Mouse (Mus musculus) liver, embryonic 14.5 days (tissue): ENCODE results near the gene Guca2b. TPM values are rescaled to one million over a fixed set of nuclear protein-coding genes. Genes with fewer than 3 reads are reported as not detected.

Experiments
- ATAC-seq: fragments of 200-750 bp; cut with Nextera tagmentation; 2 replicates; pipeline ENCODE4 v1.8.0; 2017; ENCODE audit warnings: moderate number of reproducible peaks, mild to moderate bottlenecking, moderate library complexity; ENCODE audit not compliant: insufficient read depth
- DNase-seq, 3 experiments: peaks; one replicate each; pipeline ENCODE4 v3.0.0-alpha.2; 2012 to 2013; ENCODE audit warnings: low read depth in 3 of 3, low spot score in 3 of 3
- H3K27ac ChIP-seq: fragments of 300-500 bp; sonication (generic); 2 replicates; pipeline ENCODE4 v1.5.1; 2014; ENCODE audit warnings: moderate library complexity, mild to moderate bottlenecking, control low read depth, inconsistent platforms
- H3K27me3 ChIP-seq: fragments of 300-500 bp; sonication (generic); 2 replicates; pipeline ENCODE4 v1.6.1; 2014; ENCODE audit warnings: mild to moderate bottlenecking, low read length, moderate library complexity; ENCODE audit not compliant: control insufficient read depth, insufficient read depth
- H3K36me3 ChIP-seq: fragments of 300-500 bp; sonication (generic); replicated peaks from 2 replicates; pipeline ENCODE4 v1.6.1; 2014; ENCODE audit warnings: low read depth; ENCODE audit not compliant: control insufficient read depth, insufficient read depth
- H3K4me1 ChIP-seq, 2 experiments: fragments of 200-500 bp in 1 of 2; fragments of 300-500 bp in 1 of 2; sonication (generic) in 1 of 2; replicated peaks; 2 replicates each; pipeline ENCODE4 v1.6.1; 2012 to 2014; ENCODE audit warnings: antibody characterized with exemption in 1 of 2, inconsistent platforms in 1 of 2, low read length in 1 of 2; ENCODE audit not compliant: control insufficient read depth in 2 of 2, insufficient read depth in 2 of 2
- H3K4me2 ChIP-seq: fragments of 300-500 bp; sonication (generic); 2 replicates; pipeline ENCODE4 v1.6.1; 2014; ENCODE audit warnings: low read depth, mild to moderate bottlenecking, control low read depth, moderate library complexity
- H3K4me3 ChIP-seq, 2 experiments: fragments of 200-500 bp in 1 of 2; fragments of 300-500 bp in 1 of 2; sonication (generic) in 1 of 2; 2 replicates each; pipeline ENCODE4 v1.5.1; 2012 to 2014; ENCODE audit warnings: low read depth in 2 of 2, low read length in 2 of 2, mild to moderate bottlenecking in 2 of 2, control low read depth in 1 of 2, inconsistent platforms in 1 of 2, moderate library complexity in 1 of 2; ENCODE audit not compliant: insufficient read depth in 1 of 2
- H3K9ac ChIP-seq: fragments of 300-500 bp; sonication (generic); replicated peaks from 2 replicates; pipeline ENCODE4 v1.6.1; 2014; ENCODE audit warnings: mild to moderate bottlenecking, control low read depth, moderate library complexity
- H3K9me3 ChIP-seq: fragments of 300-500 bp; sonication (generic); 2 replicates; pipeline ENCODE4 v1.6.1; 2016; ENCODE audit warnings: low read length, mixed read lengths; ENCODE audit not compliant: control insufficient read depth
- CTCF ChIP-seq: IDR thresholded peaks from 2 replicates; pipeline ENCODE4 v1.5.1; 2016; ENCODE audit warnings: antibody characterized with exemption, low read depth, control low read depth
- EP300 ChIP-seq: IDR thresholded peaks from 2 replicates; pipeline ENCODE4 v1.6.1; 2016; ENCODE audit warnings: antibody characterized with exemption, low read depth
- whole genome bisulfite sequencing: fragments of 180-500 bp; shearing (Covaris S2); extraction: QIAGEN DNeasy Blood & Tissue Kit; methylation state at CpG from one replicate; pipeline ENCODE4 v1.1.7; 2014; ENCODE audit not compliant: insufficient replicate concordance; 5-methylcytosine and 5-hydroxymethylcytosine counted together
- polyA plus RNA-seq, 2 experiments: library from polyadenylated mRNA; depleted of rRNA in 1 of 2; stranded (reverse) in 1 of 2; unstranded in 1 of 2; fragments of >200 nt; fragmentation: Nextera tagmentation in 1 of 2; extraction: Ambion mirVana in 1 of 2; gene quantifications; 2 replicates each; pipeline versions ENCODE4 v1.2.1 to v1.2.3; 2012 to 2014

Gene Guca2b
- polyA plus RNA-seq, 2 experiments: 0.12 TPM; not detected in 1

- H3K9ac ChIP-seq: no peak overlapping the region
- H3K27ac ChIP-seq: no peak overlapping the region
- TF ChIP-seq CTCF (no peak), EP300 (no peak)
- ATAC-seq: no peak
- no peaks in the 10 kb centered on the region for H3K4me1 ChIP-seq
- H3K36me3 ChIP-seq: no peaks in the 10 kb centered on the region
- H3K27me3 ChIP-seq: no peaks in the 10 kb centered on the region
- no peaks in the 10 kb centered on the region for H3K9me3 ChIP-seq
- no peak overlapping the region for H3K4me2 ChIP-seq
- DNase-seq: no peak
- 53% methylated on average over 2 of the region's 2 CpGs for WGBS
- H3K4me3 ChIP-seq: no peak overlapping the region
Measured at GRCm38 (mm10) chr4:119698339-119698738, 39.6 kb upstream of the Guca2b start.

- H3K27ac ChIP-seq: no peak overlapping the region
- no peaks in the 10 kb centered on the region for H3K36me3 ChIP-seq
- no peaks in the 10 kb centered on the region for H3K27me3 ChIP-seq
- ATAC-seq: no peak
- no peaks in the 10 kb centered on the region for H3K4me1 ChIP-seq
- no peak overlapping the region for H3K4me2 ChIP-seq
- H3K4me3 ChIP-seq: no peak overlapping the region
- H3K9ac ChIP-seq: no peak overlapping the region
- H3K9me3 ChIP-seq: no peaks in the 10 kb centered on the region
- DNase-seq: no peak
- 68% methylated on average over 2 of the region's 2 CpGs for WGBS
- TF ChIP-seq CTCF: no peak
- no peak for TF ChIP-seq EP300
Measured at GRCm38 (mm10) chr4:119685746-119686145, 27.0 kb upstream of the Guca2b start.

DNA sequence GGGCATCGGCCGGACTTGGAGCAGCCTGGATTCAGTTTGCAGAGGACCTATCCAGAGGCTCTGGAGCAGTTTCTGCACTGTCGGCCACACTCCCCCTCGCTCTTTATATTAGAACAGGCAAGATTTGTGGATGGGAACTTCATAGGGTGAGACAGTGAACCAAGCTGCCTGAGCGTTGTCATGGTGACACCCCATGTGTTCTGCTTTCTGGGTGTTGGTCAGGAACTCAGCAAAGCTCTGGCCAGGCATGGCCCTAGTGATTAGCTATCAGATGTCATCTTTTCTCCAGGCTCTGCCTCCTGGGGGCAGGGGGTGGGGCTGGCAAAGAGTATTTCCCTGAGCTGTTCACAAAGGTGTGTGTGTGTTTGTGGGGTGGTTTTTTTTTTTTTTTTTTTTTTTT is 23.8 kb upstream of the Guca2b start:
- Histone ChIP-seq H3K4me2 (no peak overlapping the region), H3K9ac (no peak overlapping the region), H3K27me3 (no peaks in the 10 kb centered on the region), H3K9me3 (no peaks in the 10 kb centered on the region), H3K27ac (no peak overlapping the region), H3K4me1 (no peaks in the 10 kb centered on the region), H3K4me3 (no peak overlapping the region), H3K36me3 (no peaks in the 10 kb centered on the region)
- no peak for TF ChIP-seq CTCF
- no peak for TF ChIP-seq EP300
- WGBS: 55% methylated on average over 5 of the region's 5 CpGs
- no peak for DNase-seq
- no peak for ATAC-seq

DNA sequence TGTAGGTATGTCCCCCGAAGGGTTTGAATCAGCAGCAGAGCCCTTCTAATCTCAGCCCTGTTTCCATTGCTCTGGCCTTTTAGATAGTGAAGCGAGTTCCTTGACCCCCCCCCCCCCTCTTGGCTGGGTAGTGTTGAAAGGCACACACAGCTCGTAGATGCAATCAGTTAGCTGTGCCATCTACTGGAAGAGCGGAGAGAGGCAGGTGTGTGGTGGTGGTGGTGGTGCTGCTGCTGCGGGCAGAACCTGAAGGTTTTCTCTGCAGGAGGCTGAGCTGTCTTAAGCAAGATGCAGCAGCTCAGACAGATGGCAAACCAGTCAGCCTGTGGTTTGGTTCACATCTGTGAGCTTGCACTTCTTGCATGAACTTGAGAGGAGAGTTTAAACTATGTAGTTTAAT is 13.9 kb upstream of the Guca2b start:
- no peak for ATAC-seq

DNA sequence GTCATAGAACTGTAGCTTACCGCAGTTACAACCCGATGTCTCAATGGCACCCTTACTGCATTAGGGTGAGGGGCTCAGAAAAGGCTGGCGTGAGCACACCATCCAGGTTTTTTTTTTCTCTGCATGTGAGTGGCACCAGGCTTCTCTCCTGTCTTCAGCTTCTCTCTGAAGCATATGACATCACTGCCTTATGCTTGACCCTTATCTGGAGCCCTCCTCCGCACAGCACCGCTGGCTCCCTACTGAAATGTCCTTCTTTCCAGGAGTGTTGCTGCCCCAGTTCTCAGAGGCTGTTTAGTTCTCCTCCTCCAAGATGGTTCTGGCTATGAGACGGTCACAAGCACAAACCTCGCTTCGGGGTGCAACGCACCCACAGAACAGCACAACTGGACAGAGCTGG is 12.4 kb upstream of the Guca2b start:
- H3K36me3 ChIP-seq: no peaks in the 10 kb centered on the region
- DNase-seq: no peak
- no peak overlapping the region for H3K27ac ChIP-seq
- H3K4me1 ChIP-seq: no peaks in the 10 kb centered on the region
- ATAC-seq: no peak
- no peaks in the 10 kb centered on the region for H3K27me3 ChIP-seq
- no peak overlapping the region for H3K4me2 ChIP-seq
- no peak overlapping the region for H3K4me3 ChIP-seq
- no peaks in the 10 kb centered on the region for H3K9me3 ChIP-seq
- no peak for TF ChIP-seq EP300
- no peak for TF ChIP-seq CTCF
- no peak overlapping the region for H3K9ac ChIP-seq
- WGBS: 79% methylated on average over 9 of the region's 9 CpGs

More for the DNA sequence above, 13.9 kb upstream of the Guca2b start:
- Histone ChIP-seq H3K27ac (no peak overlapping the region), H3K36me3 (no peaks in the 10 kb centered on the region), H3K9ac (no peak overlapping the region), H3K4me2 (no peak overlapping the region), H3K4me3 (no peak overlapping the region), H3K9me3 (no peaks in the 10 kb centered on the region), H3K27me3 (no peaks in the 10 kb centered on the region), H3K4me1 (no peaks in the 10 kb centered on the region)
- DNase-seq: no peak
- no peak for TF ChIP-seq EP300
- no peak for TF ChIP-seq CTCF
- WGBS: 30% methylated on average over 5 of the region's 5 CpGs
